Mouse (Mus musculus): Measurements from ENCODE around the gene Lmbr1l. TPM values are rescaled to one million over a fixed set of nuclear protein-coding genes. Genes with fewer than 3 reads are reported as not detected.

Gene Lmbr1l
- total RNA-seq, 4 experiments from 2014 or later: 17.9 to 21.8 (median 19.6) TPM

GRCm38 (mm10) chr15:98869342-98870178, 48.5 kb downstream of the Lmbr1l start:
- DNase-seq (ENCODE audit: low spot score in 2 of 2): no peak

GRCm38 (mm10) chr15:98868346-98869063, 49.5 kb downstream of the Lmbr1l start:
- no peak for DNase-seq (ENCODE audit: low spot score in 2 of 2)

- DNase-seq (ENCODE audit: low spot score in 2 of 2): peak in 1 of 2 experiments; percentile 39
These were observed 50.7 kb downstream of the Lmbr1l start for GRCm38 (mm10) chr15:98867321-98867720.

DNA sequence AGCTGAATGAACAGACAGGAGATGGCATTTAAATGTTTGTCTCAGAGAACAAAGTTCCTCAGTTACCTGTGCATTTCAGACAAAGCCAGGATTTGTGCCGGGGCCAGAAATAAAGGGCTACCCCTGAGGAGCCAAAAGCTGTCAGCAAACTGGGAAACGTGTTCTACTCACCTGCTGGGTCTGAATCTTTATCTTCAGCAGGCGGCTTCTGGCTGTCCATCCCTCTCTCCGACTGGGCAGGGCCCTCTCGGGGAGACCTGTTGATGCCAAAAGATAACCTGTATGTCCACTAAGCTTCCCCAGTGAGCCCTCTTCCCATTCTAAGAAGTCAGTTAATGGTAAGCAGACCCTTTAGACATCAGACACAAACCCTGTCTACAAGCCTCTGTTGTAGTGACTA, 51.5 kb downstream of the Lmbr1l start:
- no peak for DNase-seq (ENCODE audit: low spot score in 2 of 2)

GRCm38 (mm10) chr15:98865771-98866170, 52.3 kb downstream of the Lmbr1l start:
- DNase-seq (ENCODE audit: low spot score in 2 of 2): no peak

DNA sequence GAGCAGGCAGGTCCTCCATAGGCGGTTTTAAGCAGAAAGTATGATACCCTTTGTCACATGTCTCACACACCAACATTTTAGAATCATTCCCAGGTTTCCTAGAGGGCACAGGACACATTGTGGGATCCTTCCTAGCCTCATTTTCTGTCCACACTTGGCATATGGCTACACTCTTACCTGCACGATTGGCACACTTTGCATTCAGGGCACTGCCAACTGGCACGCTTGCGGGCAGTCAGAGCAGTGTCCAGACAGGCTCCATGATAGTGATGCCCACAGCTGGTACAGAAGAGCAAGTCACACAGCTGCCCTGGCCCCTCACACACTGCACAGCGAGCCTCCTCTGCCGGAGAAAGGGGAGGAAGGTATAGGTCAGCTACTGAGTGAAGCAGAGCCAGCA, 53.1 kb downstream of the Lmbr1l start:
- no peak for DNase-seq (ENCODE audit: low spot score in 2 of 2)

DNA sequence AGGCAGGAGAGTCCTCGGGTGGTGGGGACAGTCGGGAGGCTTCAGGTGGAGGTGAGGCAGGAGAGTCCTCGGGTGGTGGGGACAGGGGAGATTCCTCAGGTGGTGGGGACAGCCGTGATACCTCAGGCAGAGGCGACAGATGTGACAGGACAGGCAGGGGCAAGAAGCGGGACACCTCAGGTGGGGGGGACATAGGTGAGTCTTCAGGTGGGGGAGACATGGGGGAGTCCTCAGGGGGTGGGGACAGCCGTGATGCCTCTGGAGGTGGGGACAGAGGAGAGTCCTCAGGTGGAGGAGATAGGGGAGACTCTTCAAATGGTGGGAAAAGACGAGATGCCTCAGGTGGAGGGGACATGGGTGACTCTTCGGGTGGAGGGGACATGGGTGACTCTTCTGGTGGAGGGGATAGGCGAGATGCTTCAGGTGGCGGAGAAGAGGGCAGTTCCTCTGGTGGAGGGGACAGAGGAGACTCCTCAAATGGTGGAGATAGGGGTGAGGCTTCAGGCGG, 54.5 kb downstream of the Lmbr1l start:
- DNase-seq (ENCODE audit: low spot score in 2 of 2): no peak

DNA sequence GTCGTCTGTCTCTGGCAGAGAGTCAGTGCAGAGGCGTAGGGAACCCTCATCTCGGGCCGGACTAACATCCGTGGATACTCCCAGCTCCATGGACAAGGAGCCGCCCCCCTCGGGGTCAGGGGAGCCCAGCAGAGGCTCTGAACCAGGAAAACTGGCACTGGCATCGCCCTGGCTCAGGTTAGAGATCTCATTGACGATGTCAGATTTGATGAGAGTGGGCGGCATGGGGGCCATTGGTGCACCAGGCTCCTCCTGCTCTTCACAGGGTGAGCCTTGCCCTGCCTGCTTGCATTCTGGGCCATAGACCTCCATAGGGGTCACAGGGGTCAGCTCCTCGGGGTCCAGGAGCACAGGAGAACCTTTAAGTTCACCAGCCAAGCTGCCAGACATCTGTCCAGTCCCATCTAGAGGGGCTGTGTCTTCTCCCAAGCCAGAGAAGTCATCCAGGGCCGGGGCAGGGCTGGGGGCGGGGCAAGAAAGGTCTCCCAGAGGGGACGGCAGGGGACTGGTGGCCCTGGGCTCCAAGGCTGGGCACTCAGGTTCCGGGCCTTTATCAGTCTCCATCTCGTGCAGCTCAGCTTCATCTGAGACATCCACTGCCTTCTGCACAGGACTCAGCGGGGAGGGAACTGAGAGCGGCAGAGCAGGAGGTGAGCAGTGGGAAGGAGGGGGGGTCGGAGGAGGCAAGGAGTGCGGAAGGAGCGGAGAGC, 56.2 kb downstream of the Lmbr1l start:
- DNase-seq (ENCODE audit: low spot score in 2 of 2): no peak

- no peak for DNase-seq (ENCODE audit: low spot score in 2 of 2)
These were observed 57.1 kb downstream of the Lmbr1l start for GRCm38 (mm10) chr15:98860921-98861320.

DNA sequence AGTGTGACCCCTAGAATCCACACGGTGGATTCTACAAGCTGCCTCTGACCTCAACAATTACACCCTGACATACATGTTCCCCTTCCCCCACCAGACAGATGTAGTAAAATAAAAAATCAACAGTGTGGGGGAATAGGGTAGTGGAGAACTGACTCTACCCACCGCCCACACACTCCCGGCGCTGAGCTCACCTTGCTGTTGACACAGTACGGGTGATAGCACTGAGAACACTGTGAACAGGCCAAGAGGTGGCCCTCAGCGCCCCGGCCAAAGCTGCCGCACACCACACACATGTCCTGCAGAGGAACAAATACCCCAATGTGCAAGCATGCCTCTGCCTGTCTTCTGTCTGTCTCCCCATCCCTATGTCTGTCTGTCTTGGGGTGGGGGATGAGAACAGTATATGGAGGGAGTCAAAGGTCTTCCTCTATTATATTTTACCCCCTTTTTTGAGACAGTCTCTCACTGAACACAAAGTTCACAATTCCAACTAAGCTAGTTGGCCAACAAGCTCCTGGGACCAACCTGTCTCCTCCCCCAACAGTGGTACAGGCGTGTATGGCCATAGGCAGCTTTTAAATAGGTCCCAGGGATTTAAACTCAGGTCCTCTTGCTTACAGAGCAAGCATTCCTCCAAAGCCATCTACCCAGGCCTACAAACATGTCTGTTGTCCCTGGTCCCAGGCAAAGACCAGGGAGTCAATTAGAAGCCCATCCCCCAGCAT, 58.5 kb downstream of the Lmbr1l start:
- DNase-seq (ENCODE audit: low spot score in 2 of 2): no peak

- DNase-seq (ENCODE audit: low spot score in 2 of 2): no peak
These were observed 63.8 kb downstream of the Lmbr1l start for GRCm38 (mm10) chr15:98854214-98854613.

Other genes with a start within 250 kb of the Lmbr1l start
- gene Rnd1, start 240.8 kb downstream of the Lmbr1l start, total RNA-seq (2022): 1 to 10 TPM; 6.3 to 8.7 (median 7.3) TPM
- gene Ccdc65, start 210.0 kb downstream of the Lmbr1l start, total RNA-seq (2022): 10 to 100 TPM in 1 of 4 experiments, 1 to 10 TPM in 3; 7.4 to 10.4 (median 8.4) TPM
- gene Fkbp11, start 190.0 kb downstream of the Lmbr1l start, total RNA-seq (2022): 1 to 10 TPM; 1.2 to 2.3 (median 1.5) TPM
- 100 to 1,000 TPM; 730 to 835 (median 787) TPM for gene Arf3, start 155.0 kb downstream of the Lmbr1l start, total RNA-seq (2022)
- under 1 TPM; 0.16 to 0.59 (median 0.41) TPM for gene Wnt10b, start 140.1 kb downstream of the Lmbr1l start, total RNA-seq (2022)
- not detected for gene Wnt1, start 128.4 kb downstream of the Lmbr1l start, total RNA-seq (2022)
- gene Ddn, start 108.7 kb downstream of the Lmbr1l start, total RNA-seq (2022): 1,000 to 10,000 TPM; 1,258 to 1,383 (median 1,345) TPM
- 10 to 100 TPM; 49.0 to 55.2 (median 50.2) TPM for gene Prkag1, start 86.7 kb downstream of the Lmbr1l start, total RNA-seq (2022)
- 10 to 100 TPM; 77.8 to 96.0 (median 89.6) TPM for gene Kmt2d, start 47.0 kb downstream of the Lmbr1l start, total RNA-seq (2022)
- gene Rhebl1, start 23.7 kb downstream of the Lmbr1l start, total RNA-seq (2022): 10 to 100 TPM in 1 of 4 experiments, 1 to 10 TPM in 3; 4.9 to 10.4 (median 7.9) TPM
- under 1 TPM in 3 of 4 experiments, not detected in 1; 0.18 to 0.34 (median 0.23) TPM for gene Dhh, start 19.7 kb downstream of the Lmbr1l start, total RNA-seq (2022)
- 100 to 1,000 TPM; 488 to 526 (median 515) TPM for gene Tuba1b, start 16.3 kb upstream of the Lmbr1l start, total RNA-seq (2022)
- gene Gm49450, start 35.3 kb upstream of the Lmbr1l start, total RNA-seq (2022): not detected
- gene Tuba1a, start 35.5 kb upstream of the Lmbr1l start, total RNA-seq (2022): 100 to 1,000 TPM; 800 to 882 (median 860) TPM
- gene Tuba1c, start 111.7 kb upstream of the Lmbr1l start, total RNA-seq (2022): 10 to 100 TPM; 47.7 to 64.5 (median 52.7) TPM
- 1 to 10 TPM in 3 of 4 experiments, under 1 TPM in 1; 0.96 to 1.9 (median 1.4) TPM for gene Prph, start 136.9 kb upstream of the Lmbr1l start, total RNA-seq (2022)
- gene Troap, start 156.3 kb upstream of the Lmbr1l start, total RNA-seq (2022): under 1 TPM; 0.33 to 0.66 (median 0.46) TPM
- gene C1ql4, start 169.6 kb upstream of the Lmbr1l start, total RNA-seq (2022): under 1 TPM in 1 of 4 experiments, not detected in 3; 0.21 TPM
- gene Dnajc22, start 174.9 kb upstream of the Lmbr1l start, total RNA-seq (2022): under 1 TPM in 3 of 4 experiments, not detected in 1; 0.31 to 0.39 (median 0.34) TPM
- 10 to 100 TPM; 29.6 to 31.8 (median 30.0) TPM for gene Spats2, start 207.7 kb upstream of the Lmbr1l start, total RNA-seq (2022)